Mouse (Mus musculus) T-cell, adult 2 months (primary cell): Measurements from ENCODE around the gene Clk2.
"Not testable (repeated sequence)": the region's sequence is repeated elsewhere in the genome, so short reads cannot be mapped to it uniquely, and the experiment has no call there.

Experiments used
- DNase-seq: peaks from one replicate; pipeline ENCODE4 v3.0.0; 2022; ENCODE audit warnings: low spot score

Gene Clk2

DNA sequence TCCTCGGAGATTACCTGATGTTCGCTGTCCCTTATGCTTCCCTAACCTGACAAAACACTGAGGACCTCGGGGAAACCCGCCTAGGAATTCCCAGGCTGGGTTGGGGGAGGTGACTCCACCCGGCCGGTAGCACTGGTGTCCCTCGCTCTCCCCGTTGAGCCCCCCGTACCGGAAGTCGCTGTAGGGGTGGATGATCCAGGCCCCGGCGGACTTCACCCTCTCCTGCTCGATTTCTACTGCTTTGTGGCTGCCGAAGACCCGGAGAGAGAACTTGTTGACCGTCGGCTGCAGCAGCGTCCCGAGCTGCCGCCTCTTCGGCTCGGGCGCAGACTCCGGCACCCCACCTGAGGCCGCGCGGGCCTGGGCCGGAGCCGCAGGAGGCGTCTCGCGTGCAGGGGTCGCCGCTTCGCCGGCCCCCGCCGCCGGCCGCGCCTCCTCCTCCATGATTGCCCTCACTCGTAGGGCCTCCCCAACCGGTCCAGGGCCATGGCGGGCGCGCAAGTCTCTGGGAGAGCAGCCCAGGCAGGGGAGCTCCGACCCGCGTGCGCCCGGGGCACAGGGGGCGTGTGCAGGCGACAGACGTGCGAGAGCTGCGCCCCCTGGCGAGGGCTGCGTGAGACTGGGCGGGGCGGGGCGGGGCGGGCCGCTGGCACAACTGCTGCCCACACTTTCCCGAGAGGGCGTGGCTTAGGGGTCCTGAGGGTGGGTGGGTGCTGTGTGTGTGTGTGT lies 4.8 kb upstream of the Clk2 start, which contains the start of gene Hcn3:
Gene Hcn3 (minus strand): TSS at position 581 of the 729 bp plus-strand sequence.
- peak; percentile 77 for DNase-seq

DNA sequence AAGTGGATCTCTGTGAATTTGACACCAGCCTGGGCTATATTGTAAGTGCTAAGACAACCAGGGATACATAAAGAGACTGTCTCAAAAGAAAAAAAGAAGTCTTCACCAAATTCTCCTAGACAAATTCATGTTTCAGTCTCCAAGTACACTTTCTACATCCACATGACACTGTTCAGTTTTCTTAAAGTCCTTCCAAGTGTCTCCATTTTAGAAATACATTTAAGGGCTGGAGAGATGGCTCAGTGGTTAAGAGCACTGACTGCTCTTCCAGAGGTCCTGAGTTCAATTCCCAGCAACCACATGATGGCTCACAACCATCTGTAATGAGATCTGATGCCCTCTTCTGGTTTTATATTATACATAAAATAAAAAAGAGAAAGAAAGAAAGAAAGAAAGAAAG lies 3.4 kb upstream of the Clk2 start:
- not testable (repeated sequence) for DNase-seq

DNA sequence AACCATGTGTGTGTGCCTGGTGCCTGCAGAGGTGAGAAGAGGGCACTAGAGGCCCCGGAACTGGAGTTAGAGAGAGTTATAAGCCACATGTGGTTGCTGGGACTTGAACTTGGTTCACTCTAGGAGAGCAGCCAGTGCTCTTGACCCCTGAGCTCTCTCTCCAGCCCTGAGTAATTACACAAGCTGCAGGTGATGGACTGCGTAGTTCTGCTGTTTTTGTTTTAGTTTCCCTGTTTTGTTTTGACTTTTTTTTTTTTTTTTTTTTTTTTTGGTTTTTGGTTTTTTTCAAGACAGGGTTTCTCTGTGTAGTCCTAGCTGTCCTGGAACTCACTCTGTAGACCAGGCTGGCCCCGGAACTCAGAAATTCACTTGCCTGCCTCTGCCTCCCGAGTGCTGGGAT lies 2.8 kb upstream of the Clk2 start:
- no peak for DNase-seq

DNA sequence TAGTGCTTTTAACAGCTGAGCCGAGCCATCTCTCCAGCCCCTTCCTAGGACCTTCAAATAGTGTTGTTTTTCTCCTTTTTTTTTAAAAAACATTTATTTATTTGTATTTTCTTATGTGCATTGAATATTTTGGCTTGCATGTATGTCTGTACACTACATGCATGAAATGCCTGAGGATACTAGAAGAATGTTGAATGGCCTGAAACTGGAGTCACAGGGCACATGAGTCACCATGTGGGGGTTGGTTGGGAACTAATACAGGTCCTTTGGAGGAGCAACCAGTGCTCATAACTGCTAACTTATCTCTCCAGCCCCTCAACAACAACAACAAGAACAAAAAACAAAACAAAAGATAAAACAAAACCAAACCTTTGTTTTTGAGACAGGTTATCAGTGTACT lies 1.5 kb upstream of the Clk2 start:
- no peak for DNase-seq

DNA sequence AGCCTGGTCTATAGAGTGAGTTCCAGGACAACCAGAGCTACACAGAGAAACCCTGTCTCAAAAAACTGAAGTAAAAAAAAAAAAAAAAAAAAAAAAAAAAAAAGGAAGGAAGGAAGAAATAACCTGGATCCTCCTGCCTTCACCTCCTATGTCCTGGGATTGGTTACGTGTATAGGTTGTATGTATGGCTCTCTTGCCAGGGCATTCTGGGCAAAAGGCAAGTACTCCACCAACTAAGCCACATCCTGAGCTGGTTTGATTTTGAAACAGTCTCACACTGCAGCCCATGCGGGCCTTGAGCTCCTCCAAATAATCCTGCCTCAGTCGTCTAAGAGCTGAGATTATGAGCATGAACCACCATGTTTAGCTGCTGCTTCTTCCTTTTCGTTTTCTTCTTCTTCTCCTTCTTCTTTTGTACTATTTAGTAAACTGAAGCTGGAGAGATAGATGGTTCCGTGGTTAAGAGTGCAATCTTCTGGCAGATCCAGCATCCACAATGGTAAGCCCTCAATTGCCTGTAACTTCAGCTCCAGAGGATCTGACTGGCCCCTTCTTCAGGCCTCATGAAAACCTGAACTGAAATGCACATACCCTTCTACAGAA lies 851 bp upstream of the Clk2 start:
- DNase-seq, result peak; percentile 38

DNA sequence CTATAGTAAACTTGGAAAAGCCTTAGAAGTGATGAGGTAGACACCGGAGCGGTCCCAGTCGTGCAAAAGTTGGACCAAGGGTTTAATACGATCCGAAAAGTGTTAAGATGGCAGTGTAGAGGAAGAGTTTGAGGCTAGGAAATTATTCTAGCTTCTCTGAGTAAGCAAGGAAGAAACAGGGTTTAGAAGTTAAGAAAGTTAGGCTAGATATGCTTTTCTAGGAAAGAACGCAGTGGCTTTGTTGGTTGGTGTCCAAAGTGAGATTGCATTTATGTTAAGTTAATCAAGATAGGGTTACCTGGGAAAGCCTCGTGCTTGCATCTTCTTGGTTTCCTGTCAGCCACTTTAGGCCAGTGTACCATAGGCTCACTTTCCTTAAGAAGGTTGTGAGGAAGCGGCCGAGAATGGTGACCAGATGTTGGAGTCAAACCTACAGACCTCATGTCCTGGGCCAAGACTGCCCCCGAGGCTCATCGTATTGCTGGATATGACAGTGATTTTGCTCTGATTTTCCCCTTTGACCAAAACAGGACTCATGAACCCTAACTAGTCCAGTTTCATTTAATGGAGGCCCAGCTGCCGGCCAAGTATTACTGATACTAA lies 774 bp downstream of the Clk2 start:
- no peak for DNase-seq

DNA sequence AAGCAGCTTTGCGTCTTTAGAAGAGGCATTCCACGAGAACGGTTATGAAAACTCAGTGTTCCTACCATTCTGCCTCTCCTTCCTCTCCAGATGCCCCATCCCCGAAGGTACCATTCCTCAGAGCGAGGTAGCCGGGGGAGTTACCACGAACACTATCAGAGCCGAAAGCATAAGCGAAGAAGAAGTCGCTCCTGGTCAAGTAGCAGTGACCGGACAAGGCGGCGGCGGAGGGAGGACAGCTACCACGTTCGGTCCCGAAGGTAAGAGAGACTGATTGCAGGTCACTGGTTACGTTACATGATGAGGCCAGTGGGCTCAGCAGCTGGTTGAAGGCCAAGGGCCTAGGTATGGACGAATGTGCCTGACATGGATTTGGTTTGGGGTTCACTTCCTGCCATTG lies 2.4 kb downstream of the Clk2 start:
- no peak for DNase-seq

DNA sequence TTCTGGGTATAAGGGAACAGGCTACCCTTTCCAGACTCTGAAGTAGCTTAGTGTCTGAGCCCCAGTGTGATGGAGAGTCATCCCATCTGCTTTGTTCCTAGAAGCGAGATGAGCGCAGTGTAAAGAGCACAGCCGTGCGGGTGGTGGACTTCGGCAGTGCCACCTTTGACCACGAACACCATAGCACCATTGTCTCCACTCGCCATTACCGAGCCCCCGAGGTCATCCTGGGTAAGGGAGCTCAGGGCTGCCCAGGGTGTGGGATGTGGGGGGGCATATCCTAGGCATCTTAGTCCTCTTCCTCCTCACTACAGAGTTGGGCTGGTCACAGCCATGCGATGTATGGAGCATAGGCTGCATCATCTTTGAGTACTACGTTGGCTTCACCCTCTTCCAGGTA lies 10.2 kb downstream of the Clk2 start:
- no peak for DNase-seq

DNA sequence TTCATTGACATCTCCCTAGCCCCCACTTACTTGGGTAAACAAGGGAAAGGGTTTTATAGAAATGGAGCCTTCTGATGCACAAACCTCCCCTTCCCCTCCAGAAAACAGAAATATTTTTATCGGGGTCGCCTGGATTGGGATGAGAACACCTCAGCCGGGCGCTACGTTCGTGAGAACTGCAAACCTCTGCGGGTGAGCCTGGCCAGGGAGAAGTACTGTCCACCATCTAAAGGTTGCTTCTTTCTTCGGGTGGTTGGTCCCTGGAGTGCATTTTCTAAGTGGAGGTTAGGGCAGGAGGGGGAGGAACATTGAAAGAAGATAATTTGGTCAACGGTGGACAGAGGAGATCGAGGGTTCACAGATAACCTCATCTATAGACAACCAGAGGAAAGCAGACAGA lies 10.9 kb downstream of the Clk2 start:
- no peak for DNase-seq

DNA sequence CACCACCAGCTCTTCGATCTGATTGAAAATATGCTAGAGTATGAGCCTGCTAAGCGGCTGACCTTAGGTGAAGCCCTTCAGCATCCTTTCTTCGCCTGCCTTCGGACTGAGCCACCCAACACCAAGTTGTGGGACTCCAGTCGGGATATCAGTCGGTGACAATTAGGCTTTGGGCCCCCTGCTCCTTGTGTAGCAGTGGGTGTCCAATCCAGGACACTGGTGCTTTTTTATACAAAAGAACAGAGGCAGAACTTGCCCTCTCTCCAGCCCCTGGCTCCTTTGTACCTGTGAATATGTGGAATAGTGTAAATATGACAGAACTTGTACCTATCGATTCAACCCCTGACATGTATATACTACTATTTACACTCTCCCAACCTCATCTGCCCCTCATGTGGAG lies 11.8 kb downstream of the Clk2 start:
- DNase-seq, result no peak

DNA sequence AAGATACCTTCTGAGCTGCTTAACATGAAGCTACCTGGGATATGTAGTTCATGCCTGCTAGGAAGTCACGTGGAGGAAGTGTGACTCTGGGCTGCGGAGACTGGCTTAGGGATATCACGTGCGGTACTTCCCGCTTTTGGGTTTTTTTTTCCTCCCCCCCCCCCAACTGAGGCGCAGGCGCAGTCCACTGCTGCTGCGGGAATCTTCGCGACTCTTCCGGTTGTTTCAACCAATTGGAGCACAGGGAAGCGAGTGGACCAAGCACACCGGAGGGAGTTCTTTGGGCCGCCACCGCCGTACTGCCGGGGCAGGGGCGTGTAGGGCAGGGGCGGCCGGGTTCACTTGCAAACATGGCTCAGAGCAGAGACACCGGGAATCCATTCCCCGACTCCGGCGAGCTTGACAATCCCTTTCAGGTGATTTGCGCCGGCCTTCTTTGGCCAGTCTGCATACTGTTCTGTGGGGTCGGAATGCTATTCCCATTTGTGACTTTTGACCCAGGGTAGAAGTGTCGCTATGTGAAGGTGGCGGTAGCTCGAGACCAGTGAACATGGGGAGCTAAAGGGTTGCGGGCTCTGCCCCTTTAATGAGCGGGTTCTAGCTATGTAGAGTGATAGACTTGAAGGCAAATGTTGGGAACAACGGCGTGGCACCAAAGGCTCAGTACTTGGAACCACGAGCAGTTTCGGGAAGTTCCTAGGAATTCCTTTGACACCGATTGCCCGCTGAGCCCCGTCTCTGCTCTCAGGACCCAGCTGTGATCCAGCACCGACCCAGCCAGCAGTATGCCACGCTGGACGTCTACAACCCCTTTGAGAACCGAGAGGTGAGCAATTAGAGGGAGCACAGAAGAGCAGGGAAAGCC lies 12.9 kb downstream of the Clk2 start, which contains the start of gene Scamp3:
Gene Scamp3 (plus strand): TSS at position 232 of the 865 bp plus-strand sequence.
- peak; percentile 90 for DNase-seq

DNA sequence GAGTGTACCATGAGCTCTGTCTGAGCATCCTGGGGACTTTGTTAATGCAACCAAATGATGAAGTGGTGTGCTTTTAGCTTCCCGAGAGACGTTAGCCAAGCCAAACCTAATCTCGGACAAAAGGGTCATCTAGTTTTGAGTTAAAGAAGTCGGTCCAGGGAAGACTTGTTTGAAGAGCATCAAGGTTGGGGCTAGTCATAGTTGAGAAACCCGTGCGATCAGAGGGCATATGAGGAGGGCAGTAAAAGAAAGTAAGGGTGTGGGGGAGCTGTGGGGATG lies 13.5 kb downstream of the Clk2 start:
- DNase-seq, result no peak

DNA sequence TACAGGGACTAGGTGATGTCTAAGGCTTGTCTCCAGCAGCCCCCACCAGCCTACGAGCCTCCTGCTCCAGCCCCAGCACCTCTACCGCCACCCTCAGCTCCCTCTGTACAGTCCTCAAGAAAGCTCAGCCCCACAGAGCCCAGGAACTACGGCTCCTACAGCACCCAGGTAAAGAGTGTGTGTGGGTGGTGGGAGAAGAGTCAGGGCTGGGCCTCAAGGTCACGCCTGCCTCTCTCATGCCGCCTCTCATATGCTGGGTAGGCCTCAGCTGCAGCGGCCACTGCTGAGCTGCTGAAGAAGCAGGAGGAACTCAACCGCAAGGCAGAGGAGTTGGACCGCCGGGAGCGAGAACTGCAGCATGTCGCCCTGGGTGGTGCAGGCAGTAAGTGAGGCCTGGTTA lies 14.5 kb downstream of the Clk2 start:
- no peak for DNase-seq

DNA sequence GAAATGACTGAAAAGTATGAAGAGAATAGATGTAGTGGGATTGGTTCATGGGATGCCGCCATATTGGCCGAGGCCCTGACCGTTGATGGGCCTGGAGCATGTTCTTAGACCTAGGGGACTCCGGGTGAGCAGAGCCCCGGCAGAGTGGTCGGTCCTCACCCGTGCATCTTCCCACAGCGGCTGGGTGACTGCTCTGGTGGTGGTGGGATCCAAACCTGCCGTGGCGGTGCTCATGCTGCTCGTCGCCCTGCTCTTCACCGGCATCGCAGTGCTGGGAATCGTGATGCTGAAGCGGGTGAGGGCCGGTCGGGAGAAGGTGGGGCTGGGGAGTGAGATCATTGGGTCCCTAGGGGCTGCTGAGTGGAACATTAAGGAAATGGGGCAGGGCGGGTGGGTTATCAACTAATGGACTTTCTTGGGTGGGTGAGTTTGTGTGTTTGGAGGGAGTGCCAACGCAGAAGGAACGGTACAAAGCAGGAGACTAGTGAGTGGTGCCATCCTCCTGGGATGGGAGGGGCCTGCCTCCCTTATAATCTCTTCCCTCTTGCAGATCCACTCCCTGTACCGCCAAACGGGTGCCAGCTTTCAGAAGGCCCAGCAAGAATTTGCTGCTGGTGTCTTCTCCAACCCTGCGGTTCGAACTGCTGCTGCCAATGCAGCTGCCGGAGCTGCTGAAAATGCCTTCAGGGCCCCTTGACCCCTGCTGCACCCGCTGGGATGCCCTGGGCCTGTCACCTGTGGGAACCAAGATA lies 17.3 kb downstream of the Clk2 start:
- DNase-seq, result no peak

DNA sequence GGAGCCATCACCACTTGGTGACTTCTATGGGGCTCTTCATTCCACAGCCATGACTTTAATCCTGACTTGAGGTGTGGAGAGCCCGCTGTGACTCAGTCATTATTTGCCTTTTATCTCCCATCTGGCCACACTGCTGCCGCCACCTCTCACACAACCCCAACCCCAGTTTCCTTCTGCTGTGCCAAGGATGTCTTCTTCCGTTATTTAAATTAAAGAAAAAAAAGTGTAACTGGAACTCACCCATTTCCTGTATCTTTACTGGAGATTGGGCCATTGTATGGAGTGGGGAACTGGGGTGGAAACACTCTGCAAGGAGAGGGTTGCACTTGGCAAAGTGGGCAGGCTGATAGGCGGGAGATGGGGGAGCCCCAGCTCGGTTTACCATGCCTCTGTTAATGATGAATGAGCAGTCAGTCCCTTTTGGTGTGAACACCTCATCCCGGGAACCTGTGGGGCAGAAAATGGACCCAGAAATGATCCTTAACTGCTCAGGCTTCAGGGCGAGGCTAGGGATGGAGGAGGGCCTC lies 18.0 kb downstream of the Clk2 start:
- DNase-seq, result no peak

DNA sequence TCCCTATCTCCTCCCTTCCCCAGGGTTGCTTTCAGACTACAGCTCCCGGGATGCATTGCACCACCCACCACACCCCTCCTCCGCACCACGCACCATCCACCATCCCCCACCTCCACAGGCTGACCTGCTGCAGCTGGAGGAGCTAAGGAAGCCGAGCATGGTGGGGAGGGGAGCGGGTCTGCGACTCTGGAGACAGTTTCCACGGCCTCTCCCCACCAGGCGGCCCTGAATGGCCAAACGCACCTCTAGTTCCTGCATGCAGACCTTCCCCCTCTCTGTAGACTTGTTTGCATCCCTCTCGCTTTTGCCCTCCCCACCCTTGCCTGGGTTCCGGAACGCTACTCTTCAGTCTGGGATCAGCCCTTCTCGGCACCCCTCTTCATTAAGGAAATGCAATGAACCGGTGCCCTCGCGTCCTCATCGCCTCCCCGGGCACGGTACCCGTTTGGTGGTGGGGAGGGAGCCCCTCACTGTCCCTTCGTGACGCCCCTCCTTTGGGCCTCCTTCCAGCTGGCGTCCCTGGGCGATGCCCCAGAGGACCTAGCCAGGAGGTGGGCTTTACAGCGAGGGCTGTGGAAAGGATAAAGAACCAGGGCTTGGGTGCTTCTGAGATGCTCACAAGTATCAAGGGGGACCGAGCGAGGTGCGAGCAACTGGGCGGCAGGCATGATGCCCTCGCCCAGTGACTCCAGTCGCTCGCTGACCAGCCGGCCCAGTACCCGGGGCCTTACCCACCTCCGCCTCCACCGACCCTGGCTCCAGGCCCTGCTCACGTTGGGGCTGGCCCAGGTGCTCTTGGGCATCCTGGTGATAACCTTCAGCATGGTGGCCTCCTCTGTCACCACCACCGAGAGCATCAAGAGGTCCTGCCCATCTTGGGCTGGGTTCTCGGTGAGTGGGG lies 18.7 kb downstream of the Clk2 start, which contains the start of gene Fam189b:
Gene Fam189b (plus strand): TSS at position 86 of the 901 bp plus-strand sequence.
- peak; percentile 58 for DNase-seq

DNA sequence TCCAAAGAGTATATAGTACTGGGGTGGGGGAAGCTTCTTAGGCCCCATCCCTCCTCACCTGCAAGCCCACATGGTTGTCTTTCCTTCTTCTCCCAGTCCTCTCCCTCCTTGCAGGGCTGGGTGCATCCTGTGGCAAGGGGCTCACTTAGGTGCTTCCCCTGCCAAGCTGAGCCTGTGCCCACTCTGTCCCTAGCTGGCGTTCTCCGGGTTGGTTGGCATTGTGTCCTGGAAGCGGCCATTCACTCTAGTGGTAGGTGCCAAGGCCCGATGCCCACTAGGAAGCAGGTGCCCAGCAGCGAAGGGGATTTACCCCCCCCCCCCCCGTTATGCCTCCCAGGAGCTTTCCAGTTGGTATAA lies 19.3 kb downstream of the Clk2 start:
- no peak for DNase-seq

DNA sequence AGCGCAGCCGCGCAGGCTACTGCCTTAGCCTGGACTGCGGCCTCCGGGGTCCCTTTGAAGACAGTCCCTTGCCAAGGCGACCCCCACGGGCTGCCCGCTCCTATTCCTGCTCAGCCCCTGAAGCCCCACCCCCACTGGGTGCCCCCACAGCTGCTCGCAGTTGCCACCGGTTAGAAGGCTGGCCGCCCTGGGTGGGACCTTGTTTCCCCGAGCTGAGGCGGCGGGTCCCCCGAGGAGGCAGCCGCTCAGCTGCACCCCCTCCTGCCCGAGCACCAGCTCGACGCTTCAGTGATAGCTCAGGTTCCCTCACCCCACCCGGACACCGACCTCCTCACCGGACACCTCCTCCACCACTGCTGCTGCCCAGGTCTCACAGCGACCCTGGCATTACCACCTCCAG lies 22.6 kb downstream of the Clk2 start:
- DNase-seq, result no peak

DNA sequence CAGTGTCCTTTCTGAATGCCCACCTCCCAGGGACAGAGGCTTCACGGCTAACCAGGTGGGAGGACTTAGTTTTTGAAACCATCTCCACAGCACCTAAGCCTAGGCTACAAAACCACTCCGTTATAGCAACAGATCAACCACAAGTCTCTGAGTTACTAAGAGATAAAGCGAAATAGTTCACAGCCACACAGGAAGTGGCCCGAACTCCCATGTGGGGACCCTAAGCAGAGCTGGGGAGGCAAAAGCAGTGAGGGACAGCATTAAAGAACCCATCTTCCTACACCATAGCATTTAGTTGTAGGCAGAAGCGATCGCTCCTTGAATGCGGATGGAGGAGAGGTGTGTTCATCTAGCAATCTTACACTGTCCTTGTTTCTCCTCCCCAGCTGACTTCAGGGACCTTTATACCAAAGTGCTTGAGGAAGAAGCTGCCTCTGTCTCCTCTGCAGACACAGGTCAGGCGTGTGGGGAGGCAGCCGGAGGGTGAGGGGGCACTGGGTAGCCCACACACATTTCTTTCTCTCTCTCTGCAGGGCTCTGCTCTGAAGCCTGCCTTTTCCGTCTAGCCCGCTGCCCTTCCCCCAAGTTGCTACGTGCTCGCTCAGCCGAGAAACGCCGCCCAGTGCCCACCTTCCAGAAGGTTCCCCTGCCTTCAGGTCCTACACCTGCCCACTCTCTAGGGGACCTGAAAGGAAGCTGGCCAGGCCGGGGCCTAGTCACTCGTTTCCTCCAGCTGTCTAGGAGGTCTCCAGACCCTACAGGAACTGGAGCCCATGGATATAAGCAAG lies 23.3 kb downstream of the Clk2 start:
- DNase-seq, result peak; percentile 60

DNA sequence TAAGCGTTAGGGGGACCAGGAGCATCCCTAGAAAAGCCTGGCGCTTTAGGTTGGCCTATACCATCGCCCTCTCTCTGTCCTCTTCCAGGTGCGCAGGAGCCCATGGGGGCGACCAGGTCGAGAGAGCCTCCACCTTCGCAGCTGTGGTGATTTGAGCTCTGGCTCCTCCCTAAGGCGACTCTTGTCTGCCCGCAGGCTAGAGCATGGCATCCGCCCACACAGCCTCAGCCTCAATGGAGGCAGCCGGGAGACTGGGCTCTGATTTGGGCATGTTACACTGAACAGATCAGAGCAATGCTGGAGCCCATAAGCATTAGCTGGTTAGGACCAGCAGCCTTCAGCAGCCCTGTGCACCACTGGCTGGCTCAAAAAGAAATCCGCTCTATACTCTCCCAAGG lies 23.9 kb downstream of the Clk2 start:
- peak; percentile 47 for DNase-seq
